Mouse (Mus musculus): ENCODE measurements around the gene Fgd3. TPM values are rescaled to one million over a fixed set of nuclear protein-coding genes. Genes with fewer than 3 reads are reported as not detected.
A peak's percentile ranks its signal among the peaks of the same experiment; 100 is the strongest.

The Fgd3 gene
- polyA plus RNA-seq, 1 experiment from 2014 or later = 0.60 TPM

DNA sequence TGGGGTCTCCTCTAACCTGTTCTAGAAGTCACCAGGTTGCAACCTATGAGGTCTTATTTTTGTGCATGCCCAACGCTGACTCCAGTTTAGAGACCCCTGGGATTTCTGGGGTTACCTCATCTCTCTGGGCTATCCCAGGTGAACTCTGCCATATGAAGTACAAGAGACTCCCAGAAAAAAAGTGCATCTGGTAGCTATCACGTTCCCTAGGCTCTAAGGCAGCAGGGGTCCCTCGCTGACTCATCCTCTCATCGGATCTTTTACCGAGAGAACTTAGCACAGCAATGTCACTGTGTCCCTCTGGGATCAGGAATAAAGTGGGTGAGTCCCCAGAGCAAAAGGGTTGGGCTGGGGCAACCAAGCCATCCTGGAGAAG lies 105.0 kb downstream of the Fgd3 start:
- H3K4me1 ChIP-seq (replicated peaks; ENCODE audit: control insufficient read depth, insufficient read depth, low read length) = peaks cover 13% of the 10 kb centered on the region
- no peaks in the 10 kb centered on the region for H3K27me3 ChIP-seq (replicated peaks; ENCODE audit: control insufficient read depth, insufficient read depth, low read length)
- peak overlapping the region; percentile 86 for H3K9ac ChIP-seq (ENCODE audit: low read depth, low read length)
- peak overlapping the region; percentile 91 for H3K4me3 ChIP-seq (ENCODE audit: low read depth, low read length)
- no peak for ATAC-seq
- no peaks in the 10 kb centered on the region for H3K9me3 ChIP-seq (ENCODE audit: control insufficient read depth)
- H3K36me3 ChIP-seq (ENCODE audit: control insufficient read depth, insufficient read depth) = no peaks in the 10 kb centered on the region
- H3K4me2 ChIP-seq (replicated peaks; ENCODE audit: low read depth) = peak overlapping the region; percentile 94
- no peak for TF ChIP-seq CTCF (IDR thresholded peaks at IDR 0.05; ENCODE audit: low read depth)
- peak overlapping the region; percentile 73 for H3K27ac ChIP-seq (ENCODE audit: low read depth, low read length)
- 11% methylated on average over 5 of the region's 5 CpGs for WGBS

DNA sequence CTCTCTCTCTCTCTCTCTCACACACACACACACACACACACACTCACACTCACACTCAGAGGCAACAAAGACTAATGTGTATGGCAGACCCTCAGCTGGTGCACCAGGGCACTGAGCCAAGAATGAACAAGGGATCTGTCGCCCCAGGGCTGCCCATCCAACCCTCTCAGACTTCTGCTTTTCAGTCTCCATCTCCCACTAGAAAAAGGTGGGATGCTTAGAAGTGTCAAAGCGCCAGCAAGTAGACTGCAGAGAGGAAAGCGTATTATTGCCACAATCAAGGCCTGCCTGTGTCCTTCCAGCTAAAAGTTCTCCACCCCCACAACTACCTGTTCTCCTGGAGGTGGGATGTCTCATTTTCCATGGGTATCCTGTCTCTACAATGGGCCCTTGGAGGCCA lies 105.7 kb downstream of the Fgd3 start:
- 84% methylated on average over 3 of the region's 3 CpGs for WGBS
- H3K9me3 ChIP-seq (ENCODE audit: control insufficient read depth) = no peaks in the 10 kb centered on the region
- TF ChIP-seq CTCF (IDR thresholded peaks at IDR 0.05; ENCODE audit: low read depth) = no peak
- peaks cover 13% of the 10 kb centered on the region for H3K4me1 ChIP-seq (replicated peaks; ENCODE audit: control insufficient read depth, insufficient read depth, low read length)
- H3K27me3 ChIP-seq (replicated peaks; ENCODE audit: control insufficient read depth, insufficient read depth, low read length) = no peaks in the 10 kb centered on the region
- H3K36me3 ChIP-seq (ENCODE audit: control insufficient read depth, insufficient read depth) = no peaks in the 10 kb centered on the region
- H3K27ac ChIP-seq (ENCODE audit: low read depth, low read length) = no peak overlapping the region
- ATAC-seq = no peak
- H3K4me3 ChIP-seq (ENCODE audit: low read depth, low read length) = 0 out of 2 replicates have a peak overlapping the region, but pooled peaks have one; percentile 91
- H3K4me2 ChIP-seq (replicated peaks; ENCODE audit: low read depth) = peak overlapping the region; percentile 94
- no peak overlapping the region for H3K9ac ChIP-seq (ENCODE audit: low read depth, low read length)

DNA sequence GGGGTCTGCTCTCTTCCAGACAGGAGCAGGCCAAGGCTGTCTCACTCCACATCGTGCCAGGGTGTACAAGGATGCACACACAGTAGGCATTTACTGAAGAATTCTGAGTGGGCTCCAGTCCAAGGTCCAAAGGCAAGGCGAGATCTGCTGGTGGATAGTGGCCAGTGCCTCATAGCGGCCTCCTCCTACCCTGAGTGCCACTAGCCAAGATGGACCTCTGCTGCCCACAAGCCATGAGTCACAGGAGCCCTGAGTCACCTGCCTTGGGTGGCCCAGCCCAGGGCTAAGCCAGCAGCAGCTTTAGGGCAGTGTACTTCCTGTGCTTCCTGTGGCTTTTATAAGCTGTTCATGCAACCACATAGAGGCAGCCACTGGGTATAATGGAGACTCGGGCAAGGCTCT lies 106.6 kb downstream of the Fgd3 start:
- H3K27me3 ChIP-seq (replicated peaks; ENCODE audit: control insufficient read depth, insufficient read depth, low read length) = no peaks in the 10 kb centered on the region
- H3K4me1 ChIP-seq (replicated peaks; ENCODE audit: control insufficient read depth, insufficient read depth, low read length) = peaks cover 13% of the 10 kb centered on the region
- no peak for TF ChIP-seq CTCF (IDR thresholded peaks at IDR 0.05; ENCODE audit: low read depth)
- no peaks in the 10 kb centered on the region for H3K9me3 ChIP-seq (ENCODE audit: control insufficient read depth)
- WGBS = 46% methylated on average over 4 of the region's 4 CpGs
- H3K36me3 ChIP-seq (ENCODE audit: control insufficient read depth, insufficient read depth) = no peaks in the 10 kb centered on the region
- H3K4me2 ChIP-seq (replicated peaks; ENCODE audit: low read depth) = peak overlapping the region; percentile 94; the same call in 1 of the 2 replicates
- H3K9ac ChIP-seq (ENCODE audit: low read depth, low read length) = no peak overlapping the region
- H3K4me3 ChIP-seq (ENCODE audit: low read depth, low read length) = no peak overlapping the region
- ATAC-seq = peak; percentile 67
- H3K27ac ChIP-seq (ENCODE audit: low read depth, low read length) = no peak overlapping the region

DNA sequence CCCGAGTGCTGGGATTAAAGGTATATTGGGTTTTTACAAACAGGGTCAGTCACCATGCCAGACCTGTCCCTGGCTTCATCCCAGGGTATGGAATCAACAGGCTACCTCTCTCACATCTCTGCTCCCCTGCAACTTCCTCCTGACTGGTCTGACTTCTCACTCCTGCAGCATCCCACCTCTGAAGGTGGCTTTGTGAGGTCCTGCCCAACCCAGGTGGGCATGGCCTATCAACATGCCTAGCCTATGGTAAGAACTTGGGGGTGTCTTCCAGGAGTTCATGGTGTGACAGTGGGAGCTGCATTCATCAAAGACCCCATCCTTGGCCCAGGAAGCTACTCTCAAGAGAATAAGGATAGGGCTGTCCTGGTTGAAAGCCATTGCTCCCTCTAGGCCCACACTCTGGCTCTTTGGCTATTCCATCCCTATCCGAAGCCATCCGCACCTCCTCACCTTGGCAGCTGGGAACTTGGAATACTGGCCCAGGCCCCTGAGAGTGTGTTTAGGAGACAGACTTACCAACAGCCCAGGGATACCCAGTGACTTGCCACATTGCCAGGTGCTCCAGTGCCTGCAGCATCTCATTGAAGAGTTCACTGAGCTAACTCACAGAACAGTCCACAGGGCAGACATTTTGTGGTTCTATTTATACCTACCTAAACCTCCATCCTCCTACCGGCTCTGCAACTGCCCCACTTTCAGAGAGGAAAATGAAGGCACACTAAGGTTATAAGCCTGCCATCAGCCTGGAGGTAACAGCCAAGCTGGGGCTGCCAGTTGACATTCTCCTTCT lies 107.2 kb downstream of the Fgd3 start:
- no peak for TF ChIP-seq CTCF (IDR thresholded peaks at IDR 0.05; ENCODE audit: low read depth)
- Histone ChIP-seq H3K36me3 (ENCODE audit: control insufficient read depth, insufficient read depth) (peaks cover 1% of the 10 kb centered on the region; the same call in 1 of the 2 replicates), H3K9me3 (ENCODE audit: control insufficient read depth) (no peaks in the 10 kb centered on the region), H3K4me3 (ENCODE audit: low read depth, low read length) (no peak overlapping the region), H3K27me3 (replicated peaks; ENCODE audit: control insufficient read depth, insufficient read depth, low read length) (no peaks in the 10 kb centered on the region), H3K9ac (ENCODE audit: low read depth, low read length) (no peak overlapping the region), H3K4me2 (replicated peaks; ENCODE audit: low read depth) (no peak overlapping the region), H3K27ac (ENCODE audit: low read depth, low read length) (no peak overlapping the region), H3K4me1 (replicated peaks; ENCODE audit: control insufficient read depth, insufficient read depth, low read length) (peaks cover 13% of the 10 kb centered on the region)
- ATAC-seq = no peak
- 94% methylated on average over 4 of the region's 4 CpGs for WGBS

Other genes starting within 250 kb of the Fgd3 start
- gene Wnk2, start 172.3 kb downstream of the Fgd3 start, polyA plus RNA-seq (2015; fragmentation: Nextera tagmentation; extraction: Ambion mirVana) = 1.7 and 2.3 TPM in 2 replicates
- 108 and 111 TPM in 2 replicates for gene Ninj1, start 132.8 kb downstream of the Fgd3 start, polyA plus RNA-seq (2015; fragmentation: Nextera tagmentation; extraction: Ambion mirVana)
- gene Card19, start 104.3 kb downstream of the Fgd3 start, polyA plus RNA-seq (2015; fragmentation: Nextera tagmentation; extraction: Ambion mirVana) = 105 and 117 TPM in 2 replicates
- gene Susd3, start 71.6 kb downstream of the Fgd3 start, polyA plus RNA-seq (2015; fragmentation: Nextera tagmentation; extraction: Ambion mirVana) = 0.65 and 1.3 TPM in 2 replicates
- gene Bicd2, start 21.3 kb upstream of the Fgd3 start, polyA plus RNA-seq (2015; fragmentation: Nextera tagmentation; extraction: Ambion mirVana) = 8.9 and 9.3 TPM in 2 replicates
- gene Ippk, start 100.9 kb upstream of the Fgd3 start, polyA plus RNA-seq (2015; fragmentation: Nextera tagmentation; extraction: Ambion mirVana) = 10.4 and 11.5 TPM in 2 replicates
- 0.55 and 0.57 TPM in 2 replicates for gene Tes3-ps, start 173.0 kb upstream of the Fgd3 start, polyA plus RNA-seq (2015; fragmentation: Nextera tagmentation; extraction: Ambion mirVana)
- gene Ecm2, start 184.5 kb upstream of the Fgd3 start, polyA plus RNA-seq (2015; fragmentation: Nextera tagmentation; extraction: Ambion mirVana) = 1.1 and 1.7 TPM in 2 replicates
- 45.9 and 46.8 TPM in 2 replicates for gene Aspn, start 224.1 kb upstream of the Fgd3 start, polyA plus RNA-seq (2015; fragmentation: Nextera tagmentation; extraction: Ambion mirVana)

Measured in intestine, postnatal 0 days (tissue).